Mouse (Mus musculus) embryo, embryonic 10 days (tissue): ENCODE results near the gene Fkbp11.

ENCODE experiments used
- DNase-seq: peaks from one replicate; pipeline ENCODE4 v3.0.0-alpha.2; 2015; ENCODE audit warnings: low spot score

The Fkbp11 gene

DNA sequence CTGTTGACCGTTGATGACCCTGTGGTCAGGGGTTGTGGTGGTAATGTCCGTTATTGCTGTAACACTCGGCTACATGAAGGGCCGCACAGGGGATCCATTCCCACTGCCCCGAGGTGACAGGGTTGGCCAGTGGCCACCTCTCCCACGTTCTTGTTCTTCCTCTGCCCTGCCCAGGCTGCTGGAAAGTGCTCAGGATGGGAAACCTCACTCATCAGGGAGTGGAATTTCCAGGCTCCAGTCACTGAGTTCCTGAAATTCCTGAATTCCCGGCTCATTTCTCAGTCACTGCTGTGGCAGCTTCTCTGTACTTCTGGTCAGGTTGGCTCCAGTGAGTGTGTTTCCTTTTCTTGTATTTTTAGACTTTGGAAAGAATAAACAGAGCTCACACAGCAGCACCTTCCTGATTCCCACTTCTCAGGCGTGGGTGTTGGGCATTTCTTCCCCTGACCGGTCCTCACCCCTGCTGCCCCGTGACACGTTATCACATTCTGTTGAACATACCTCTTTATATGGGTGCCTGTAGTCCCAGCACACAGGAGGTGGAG is 35.8 kb downstream of the Fkbp11 start:
- peak; percentile 53 for DNase-seq

DNA sequence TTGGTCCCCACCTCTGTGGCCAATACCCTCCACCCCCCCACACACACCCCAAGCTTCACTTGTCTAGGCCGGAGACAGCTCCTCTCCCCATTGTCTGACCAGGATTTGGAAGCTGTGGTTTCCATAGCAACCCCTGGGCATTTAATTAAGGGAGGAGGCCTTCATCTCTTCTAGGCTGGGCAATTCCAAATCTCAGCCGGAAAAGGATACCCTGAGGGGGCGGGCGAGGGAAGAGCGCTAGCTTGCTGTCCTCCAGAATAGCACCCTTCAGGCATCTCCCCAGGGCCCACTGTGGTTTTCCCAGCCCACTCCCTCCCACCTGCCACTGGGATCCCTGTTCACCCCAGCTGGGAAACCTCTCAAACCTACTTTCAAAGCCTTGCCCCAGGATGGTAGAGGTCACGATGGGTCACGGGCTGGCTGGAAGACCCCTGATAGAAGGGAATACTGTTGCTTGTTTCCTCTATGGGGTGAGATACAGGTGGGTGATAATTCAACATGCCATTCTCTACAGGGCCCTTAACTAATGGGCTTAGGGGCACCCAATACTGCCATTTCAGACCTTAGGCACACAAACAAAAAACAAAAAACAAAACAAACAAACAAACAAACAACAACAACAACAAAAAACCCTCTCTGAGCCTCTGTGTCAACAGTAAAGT is 36.4 kb downstream of the Fkbp11 start:
- DNase-seq, result peak; percentile 78

DNA sequence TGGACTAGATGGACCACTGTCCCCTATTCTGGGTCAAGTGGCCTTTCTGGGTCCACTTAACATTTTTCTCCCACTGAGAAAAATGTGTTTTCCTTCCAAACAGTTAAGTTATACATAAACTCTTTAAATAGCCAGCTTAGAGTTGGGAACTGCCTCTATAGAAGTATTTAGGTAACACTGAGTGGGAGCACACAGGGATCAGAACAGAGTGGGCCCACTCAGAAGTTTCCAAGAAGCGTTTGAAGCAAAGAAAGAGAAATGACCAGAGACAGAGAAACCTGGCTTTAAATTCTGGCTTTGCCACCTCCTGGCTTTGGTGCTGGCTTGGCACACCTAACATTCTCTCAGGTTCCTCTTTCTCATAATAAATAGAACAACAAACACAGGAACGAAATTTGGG is 38.3 kb downstream of the Fkbp11 start:
- DNase-seq, result no peak

DNA sequence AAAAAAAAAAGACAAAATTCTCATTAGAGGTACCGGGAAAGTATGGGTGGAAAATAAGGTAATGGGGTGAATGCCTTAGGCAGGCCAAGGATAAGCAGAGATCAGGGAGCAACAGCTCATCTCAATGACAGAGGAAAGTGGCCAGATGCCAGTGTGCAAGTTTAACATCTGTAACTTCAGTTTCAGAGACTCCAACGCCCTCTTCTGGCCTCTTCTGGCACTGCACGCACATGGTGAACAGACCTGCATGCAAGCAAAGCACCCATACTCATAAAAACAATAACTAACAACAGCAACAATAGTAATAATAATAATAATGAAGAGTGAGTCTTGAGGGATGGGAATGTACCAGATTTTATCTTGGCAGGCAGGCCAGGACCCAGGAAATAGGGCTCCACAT is 42.1 kb downstream of the Fkbp11 start:
- no peak for DNase-seq

- no peak for DNase-seq
These were observed 44.3 kb downstream of the Fkbp11 start for GRCm38 (mm10) chr15:98683746-98684145.

DNA sequence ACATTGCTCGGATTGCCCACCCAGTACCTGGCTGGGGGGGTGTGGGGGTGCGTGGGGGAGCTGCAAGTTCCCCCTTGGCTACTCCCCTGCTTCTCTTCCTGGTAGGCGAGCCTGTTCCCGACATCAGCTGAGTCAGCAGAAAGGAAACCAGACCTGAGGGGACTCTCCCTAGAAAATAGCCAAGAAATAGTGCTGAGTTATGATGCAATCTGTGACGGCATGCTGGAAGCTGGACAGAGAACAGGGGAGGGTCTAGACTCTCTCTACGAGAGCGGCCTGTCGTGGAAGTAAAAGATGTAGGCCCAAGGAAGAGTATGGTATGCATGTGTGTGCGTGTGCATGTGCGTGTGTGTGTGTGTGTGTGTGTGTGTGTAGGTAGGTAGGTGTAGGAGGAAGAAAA is 44.8 kb downstream of the Fkbp11 start:
- no peak for DNase-seq

GRCm38 (mm10) chr15:98681633-98682032 is 46.4 kb downstream of the Fkbp11 start:
- no peak for DNase-seq

GRCm38 (mm10) chr15:98680660-98681059 is 47.3 kb downstream of the Fkbp11 start:
- no peak for DNase-seq

DNA sequence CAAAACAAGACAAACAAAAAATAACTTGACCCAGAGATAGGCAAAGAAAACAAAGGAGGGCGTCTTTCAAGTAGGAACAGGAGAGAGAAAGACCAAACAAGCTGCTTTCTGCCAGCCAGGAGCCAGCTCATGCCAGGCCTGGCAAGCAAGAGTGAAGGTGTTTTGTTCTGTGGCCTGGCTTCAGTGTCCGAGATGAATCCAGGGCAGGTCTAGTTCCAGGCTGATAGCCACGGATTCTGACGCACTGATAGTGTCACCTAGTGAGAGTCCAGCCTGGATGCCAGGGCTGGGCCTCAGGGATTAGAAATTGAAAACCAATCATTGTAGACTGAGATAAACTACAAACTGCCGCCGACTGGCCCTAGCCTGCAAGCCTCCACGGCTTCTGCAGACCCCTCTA is 50.0 kb downstream of the Fkbp11 start:
- no peak for DNase-seq

DNA sequence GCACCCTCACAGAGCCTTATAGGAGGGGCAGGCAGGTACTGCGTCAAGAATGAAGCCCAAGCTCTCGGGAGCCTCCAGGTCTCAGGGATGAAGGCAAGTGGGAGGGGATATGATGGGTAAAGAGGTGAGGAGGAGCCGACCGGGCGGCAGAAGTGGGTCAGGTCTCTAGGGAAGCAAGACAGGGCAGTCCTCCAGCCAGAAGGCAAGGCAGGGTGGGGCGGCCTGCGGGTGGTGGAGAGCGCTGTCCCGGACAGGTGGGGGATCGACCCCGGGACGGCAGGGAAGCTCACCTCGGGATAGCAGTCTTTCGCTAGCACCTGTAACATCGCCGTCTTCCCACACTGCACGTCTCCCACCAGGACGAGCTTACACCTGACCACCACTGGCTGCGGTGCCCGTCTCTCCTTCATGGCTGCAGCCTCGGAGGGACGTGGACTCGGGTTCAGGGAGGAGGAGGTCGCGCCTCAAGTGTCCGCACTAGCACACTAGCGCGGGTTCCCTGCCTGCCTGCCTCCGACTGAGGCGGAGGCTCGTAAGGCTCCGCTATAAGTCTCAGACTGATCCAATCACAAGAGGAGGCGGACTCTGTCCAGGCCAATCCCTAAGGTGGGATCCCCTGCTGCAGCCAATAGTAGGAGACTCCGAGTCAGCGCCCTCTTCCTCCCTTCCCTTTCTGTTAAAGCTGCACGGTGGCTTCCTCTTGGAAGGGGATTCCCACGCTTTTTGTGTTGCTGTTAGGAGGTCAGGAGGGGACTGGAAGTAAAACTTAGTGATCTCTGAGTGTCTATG is 50.9 kb downstream of the Fkbp11 start, which contains the start of gene Rnd1:
Gene Rnd1, minus strand, starts transcription at position 522 of the 789 bp plus-strand sequence.
- peak; percentile 93 for DNase-seq

DNA sequence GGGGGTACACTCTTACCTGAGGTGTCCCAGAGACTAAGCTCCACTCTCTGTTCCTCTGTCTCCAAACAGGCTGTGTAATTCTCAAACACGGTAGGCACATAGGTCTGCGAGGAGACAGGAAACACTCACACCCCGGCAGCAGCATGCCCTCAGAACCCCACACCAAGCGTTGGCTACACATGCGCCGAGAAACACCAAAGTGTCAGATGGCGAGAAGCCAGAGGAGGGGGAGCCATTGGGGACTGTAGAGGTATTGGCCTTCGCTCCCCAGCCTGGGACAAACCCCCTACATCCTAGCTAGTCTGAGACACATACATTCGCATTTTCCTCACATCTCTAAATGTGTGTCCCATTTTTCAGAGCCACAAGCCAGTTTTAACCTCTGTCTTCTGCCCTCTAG is 51.5 kb downstream of the Fkbp11 start:
- DNase-seq, result no peak

- no peak for DNase-seq
These were observed 52.3 kb downstream of the Fkbp11 start for GRCm38 (mm10) chr15:98675634-98676250.

- DNase-seq, result no peak
These were observed 52.9 kb downstream of the Fkbp11 start for GRCm38 (mm10) chr15:98674994-98675545.
